Mouse (Mus musculus) hindbrain, embryonic 14.5 days (tissue): ENCODE measurements around the gene Apmap. TPM values are rescaled to one million over a fixed set of nuclear protein-coding genes. Genes with fewer than 3 reads are reported as not detected.
"Not testable (repeated sequence)": the region's sequence is repeated elsewhere in the genome, so short reads cannot be mapped to it uniquely, and the experiment has no call there.

Experiments
- ATAC-seq: fragments of 200-750 bp; cut with Nextera tagmentation; 2 replicates; pipeline ENCODE4 v1.8.0; 2017; ENCODE audit warnings: moderate number of reproducible peaks, mild to moderate bottlenecking, moderate TSS enrichment, moderate library complexity; ENCODE audit not compliant: low FRiP score
- DNase-seq: peaks from one replicate; pipeline ENCODE4 v3.0.0-alpha.2; 2015; ENCODE audit warnings: low spot score
- H3K27ac ChIP-seq: fragments of 300-500 bp; sonication (generic); 2 replicates; pipeline ENCODE4 v1.5.1; 2014; ENCODE audit warnings: mild to moderate bottlenecking, moderate library complexity
- H3K27me3 ChIP-seq: fragments of 300-500 bp; sonication (generic); 2 replicates; pipeline ENCODE4 v1.6.1; 2014; ENCODE audit warnings: mild to moderate bottlenecking, low read length, mixed read lengths; ENCODE audit not compliant: control insufficient read depth, insufficient read depth
- H3K36me3 ChIP-seq: fragments of 300-500 bp; sonication (generic); replicated peaks from 2 replicates; pipeline ENCODE4 v1.6.1; 2014; ENCODE audit not compliant: control insufficient read depth, insufficient read depth
- H3K4me1 ChIP-seq: fragments of 300-500 bp; sonication (generic); replicated peaks from 2 replicates; pipeline ENCODE4 v1.6.1; 2014; ENCODE audit warnings: antibody characterized with exemption, low read length, mixed read lengths; ENCODE audit not compliant: control insufficient read depth, insufficient read depth
- H3K4me2 ChIP-seq: fragments of 300-500 bp; sonication (generic); replicated peaks from 2 replicates; pipeline ENCODE4 v1.6.1; 2014; ENCODE audit warnings: mild to moderate bottlenecking, moderate library complexity
- H3K4me3 ChIP-seq: fragments of 300-500 bp; sonication (generic); replicated peaks from 2 replicates; pipeline ENCODE4 v1.5.1; 2014; ENCODE audit warnings: mild to moderate bottlenecking, low read length
- H3K9ac ChIP-seq: fragments of 300-500 bp; sonication (generic); 2 replicates; pipeline ENCODE4 v1.6.1; 2014
- H3K9me3 ChIP-seq: fragments of 300-500 bp; sonication (generic); 2 replicates; pipeline ENCODE4 v1.6.1; 2016; ENCODE audit warnings: low read length; ENCODE audit not compliant: control insufficient read depth
- WGBS: fragments of 180-500 bp; shearing (Covaris S2); extraction: QIAGEN DNeasy Blood & Tissue Kit; methylation state at CpG from one replicate; pipeline ENCODE4 v1.1.7; 2014; 5-methylcytosine and 5-hydroxymethylcytosine counted together
- polyA plus RNA-seq: library from polyadenylated mRNA; unstranded; fragments of >200 nt; fragmentation: Nextera tagmentation; extraction: Ambion mirVana; gene quantifications from 2 replicates; pipeline ENCODE4 v1.2.1, GENCODE M21; 2014

Gene Apmap
- polyA plus RNA-seq, 1 experiment from 2014 or later: 41.6 TPM

- Histone ChIP-seq H3K9ac (no peak within 1 kb of the TSS), H3K27me3 (no peaks in the 10 kb centered on the region), H3K36me3 (no peaks in the 10 kb centered on the region), H3K4me1 (no peaks in the 10 kb centered on the region), H3K4me2 (no peak within 1 kb of the TSS), H3K9me3 (no peaks in the 10 kb centered on the region), H3K27ac (no peak within 1 kb of the TSS), H3K4me3 (no peak within 1 kb of the TSS)
- no peak for DNase-seq
- ATAC-seq: no peak
- WGBS: 83% methylated on average over 11 of the region's 11 CpGs
Measured at GRCm38 (mm10) chr2:150569847-150570590, 38.3 kb downstream of the Apmap start, which contains the start of gene Cst7. Gene Cst7, plus strand, starts transcription at chr2:150570415.

- Histone ChIP-seq H3K4me1 (no peaks in the 10 kb centered on the region), H3K27ac (no peak overlapping the region), H3K9ac (no peak overlapping the region), H3K9me3 (no peaks in the 10 kb centered on the region), H3K27me3 (no peaks in the 10 kb centered on the region), H3K4me3 (no peak overlapping the region), H3K36me3 (no peaks in the 10 kb centered on the region), H3K4me2 (no peak overlapping the region)
- 80% methylated on average over 2 of the region's 2 CpGs for whole genome bisulfite sequencing
- no peak for ATAC-seq
- DNase-seq: no peak
Measured at GRCm38 (mm10) chr2:150567051-150567450, 41.3 kb downstream of the Apmap start.

GRCm38 (mm10) chr2:150558568-150558967 lies 49.8 kb downstream of the Apmap start:
- ATAC-seq (no peak), DNase-seq (peak; percentile 72)
- Histone ChIP-seq H3K27ac (no peak overlapping the region), H3K36me3 (no peaks in the 10 kb centered on the region), H3K4me1 (no peaks in the 10 kb centered on the region), H3K4me3 (no peak overlapping the region), H3K9me3 (no peaks in the 10 kb centered on the region), H3K9ac (no peak overlapping the region), H3K4me2 (no peak overlapping the region), H3K27me3 (no peaks in the 10 kb centered on the region)
- 44% methylated on average over 3 of the region's 3 CpGs for WGBS

- H3K27ac ChIP-seq, H3K9me3 ChIP-seq, H3K27me3 ChIP-seq, H3K4me2 ChIP-seq, H3K4me1 ChIP-seq, ATAC-seq, H3K4me3 ChIP-seq, H3K9ac ChIP-seq, H3K36me3 ChIP-seq, DNase-seq: not testable (repeated sequence)
- 88% methylated on average over 10 of the region's 10 CpGs for WGBS
Measured at GRCm38 (mm10) chr2:150549576-150549975, 58.8 kb downstream of the Apmap start.

Other genes starting within 250 kb of the Apmap start
- 13.9 and 16.0 TPM in 2 replicates for gene 3300002I08Rik, start 245.8 kb downstream of the Apmap start, polyA plus RNA-seq
- 7.3 and 7.9 TPM in 2 replicates for gene Zfp442, start 157.1 kb downstream of the Apmap start, polyA plus RNA-seq
- gene Zfp345, start 123.5 kb downstream of the Apmap start, polyA plus RNA-seq: 0.08 and 0.13 TPM in 2 replicates
- gene Cst7, start 38.2 kb downstream of the Apmap start, polyA plus RNA-seq: 0.43 and 0.54 TPM in 2 replicates
- 14.8 and 18.2 TPM in 2 replicates for gene Acss1, start 59.9 kb upstream of the Apmap start, polyA plus RNA-seq
- gene Vsx1, start 80.8 kb upstream of the Apmap start, polyA plus RNA-seq: 0.05 TPM in 2 replicates
- gene Entpd6, start 140.5 kb upstream of the Apmap start, polyA plus RNA-seq: 67.2 and 67.7 TPM in 2 replicates
- 93.9 and 108 TPM in 2 replicates for gene Pygb, start 178.2 kb upstream of the Apmap start, polyA plus RNA-seq